Mouse (Mus musculus): ENCODE results near the gene Tbcel.

GRCm38 (mm10) chr9:42388490-42388889 lies 119.1 kb downstream of the Tbcel start:
- no peak for TF ChIP-seq CTCF (IDR thresholded peaks at IDR 0.05; ENCODE audit: extremely low read depth, insufficient read depth, insufficient read length, insufficient replicate concordance)
- no peak for TF ChIP-seq POLR2A (IDR thresholded peaks at IDR 0.05; ENCODE audit: low read depth, low read length)

Measured in spleen, adult 2 months (tissue).